Mouse (Mus musculus): Measurements from ENCODE around the gene Apobec2.

DNA sequence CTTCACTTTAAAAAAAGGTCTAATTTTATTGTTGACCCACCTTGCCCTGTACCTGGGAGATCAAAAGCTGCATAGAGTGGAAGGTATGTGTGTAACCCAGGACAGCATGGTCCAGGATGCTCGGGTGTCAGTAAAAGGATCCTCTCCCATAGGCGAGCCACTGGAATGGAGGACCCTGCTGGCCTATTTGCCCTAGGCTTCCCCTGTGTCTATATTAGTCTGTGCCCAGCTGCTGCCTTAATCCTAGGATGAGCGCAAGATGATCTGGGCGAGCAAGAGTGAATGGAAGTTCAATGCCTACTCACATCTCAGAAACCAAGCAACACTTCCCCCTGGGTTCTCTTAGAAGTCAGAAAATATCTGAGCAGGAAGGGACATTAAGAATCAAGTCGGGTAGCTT is 1.7 kb downstream of the Apobec2 start:
- TF ChIP-seq CHD2 (IDR thresholded peaks at IDR 0.05; ENCODE audit: low read depth, low read length) = no peak
- no peak for TF ChIP-seq MAFK (IDR thresholded peaks at IDR 0.05; ENCODE audit: insufficient read depth, low read depth, low read length)
- no peak for TF ChIP-seq ZC3H11A (IDR thresholded peaks at IDR 0.05; ENCODE audit: borderline replicate concordance, low read depth, low read length)
- no peak for TF ChIP-seq ZNF384 (IDR thresholded peaks at IDR 0.05; ENCODE audit: low read depth, low read length)

All from ES-E14 (cell line).